Mouse (Mus musculus): ENCODE results near the gene Foxp4.

The Foxp4 gene

GRCm38 (mm10) chr17:47936591-47936990, 12.1 kb upstream of the Foxp4 start:
- DNase-seq (ENCODE audit: low spot score in 2 of 2): no peak

- DNase-seq (ENCODE audit: low spot score in 2 of 2): no peak
Measured at GRCm38 (mm10) chr17:47929431-47929830, 5.0 kb upstream of the Foxp4 start.

- DNase-seq (ENCODE audit: low spot score in 2 of 2): no peak
Measured at GRCm38 (mm10) chr17:47925988-47926387, 1.5 kb upstream of the Foxp4 start.

GRCm38 (mm10) chr17:47925340-47925926, 988 bp upstream of the Foxp4 start:
- DNase-seq (ENCODE audit: low spot score in 2 of 2): no peak

GRCm38 (mm10) chr17:47923678-47924382, 615 bp downstream of the Foxp4 start:
- no peak for DNase-seq (ENCODE audit: low spot score in 2 of 2)

GRCm38 (mm10) chr17:47923011-47923677, 1.3 kb downstream of the Foxp4 start:
- DNase-seq (ENCODE audit: low spot score in 2 of 2): no peak

- no peak for DNase-seq (ENCODE audit: low spot score in 2 of 2)
Measured at GRCm38 (mm10) chr17:47922579-47922978, 1.9 kb downstream of the Foxp4 start.

- DNase-seq (ENCODE audit: low spot score in 2 of 2): no peak
Measured at GRCm38 (mm10) chr17:47922116-47922515, 2.3 kb downstream of the Foxp4 start.

- DNase-seq (ENCODE audit: low spot score in 2 of 2): no peak
Measured at GRCm38 (mm10) chr17:47921136-47921665, 3.2 kb downstream of the Foxp4 start.

- DNase-seq (ENCODE audit: low spot score in 2 of 2): no peak
Measured at GRCm38 (mm10) chr17:47919826-47920225, 4.6 kb downstream of the Foxp4 start.

- no peak for DNase-seq (ENCODE audit: low spot score in 2 of 2)
Measured at GRCm38 (mm10) chr17:47917907-47918306, 6.5 kb downstream of the Foxp4 start.

- no peak for DNase-seq (ENCODE audit: low spot score in 2 of 2)
Measured at GRCm38 (mm10) chr17:47917212-47917611, 7.2 kb downstream of the Foxp4 start.

GRCm38 (mm10) chr17:47914676-47915219, 9.7 kb downstream of the Foxp4 start:
- no peak for DNase-seq (ENCODE audit: low spot score in 2 of 2)

- no peak for DNase-seq (ENCODE audit: low spot score in 2 of 2)
Measured at GRCm38 (mm10) chr17:47909091-47910001, 15.1 kb downstream of the Foxp4 start.

- no peak for DNase-seq (ENCODE audit: low spot score in 2 of 2)
Measured at GRCm38 (mm10) chr17:47908079-47908478, 16.4 kb downstream of the Foxp4 start.

- no peak for DNase-seq (ENCODE audit: low spot score in 2 of 2)
Measured at GRCm38 (mm10) chr17:47907366-47907920, 17.0 kb downstream of the Foxp4 start.

- no peak for DNase-seq (ENCODE audit: low spot score in 2 of 2)
Measured at GRCm38 (mm10) chr17:47903846-47904680, 20.4 kb downstream of the Foxp4 start.

GRCm38 (mm10) chr17:47901782-47902181, 22.7 kb downstream of the Foxp4 start:
- no peak for DNase-seq (ENCODE audit: low spot score in 2 of 2)

GRCm38 (mm10) chr17:47900716-47901115, 23.7 kb downstream of the Foxp4 start:
- no peak for DNase-seq (ENCODE audit: low spot score in 2 of 2)

GRCm38 (mm10) chr17:47899156-47899555, 25.3 kb downstream of the Foxp4 start:
- DNase-seq (ENCODE audit: low spot score in 2 of 2): no peak
